Mouse (Mus musculus): ENCODE measurements around the gene E330034G19Rik. TPM values are rescaled to one million over a fixed set of nuclear protein-coding genes. Genes with fewer than 3 reads are reported as not detected.
"Not testable (repeated sequence)": the region's sequence is repeated elsewhere in the genome, so short reads cannot be mapped to it uniquely, and the experiment has no call there.

The E330034G19Rik gene
- polyA plus RNA-seq, 1 experiment from 2014 or later, result 0.12 TPM

DNA sequence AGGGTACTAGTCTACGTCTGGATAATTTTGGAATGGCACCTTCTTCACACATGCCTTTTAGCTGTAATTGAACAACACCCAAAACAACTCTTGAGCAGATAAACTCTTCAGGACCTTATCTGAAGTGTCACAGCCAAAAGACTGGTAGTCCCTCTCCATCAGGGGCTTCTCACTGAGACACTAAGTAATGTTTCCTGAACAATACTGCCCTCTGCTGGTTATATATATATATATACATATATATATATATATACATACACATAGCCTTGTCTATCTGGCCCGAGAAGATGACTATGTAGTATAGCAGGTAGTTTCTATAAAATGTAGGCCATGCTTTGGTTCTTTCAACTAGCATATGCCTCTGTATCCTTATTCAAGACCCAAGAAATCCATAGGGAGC lies 17.5 kb upstream of the E330034G19Rik start:
- 51% methylated on average over 2 of the region's 2 CpGs for WGBS
- no peak for ATAC-seq (ENCODE audit: low FRiP score)
- H3K9ac ChIP-seq, result no peak overlapping the region
- H3K4me1 ChIP-seq (replicated peaks), result no peaks in the 10 kb centered on the region
- no peaks in the 10 kb centered on the region for H3K27me3 ChIP-seq
- no peaks in the 10 kb centered on the region for H3K9me3 ChIP-seq
- no peak overlapping the region for H3K4me3 ChIP-seq
- no peaks in the 10 kb centered on the region for H3K36me3 ChIP-seq
- H3K27ac ChIP-seq, result no peak overlapping the region
- H3K4me2 ChIP-seq, result no peak overlapping the region

DNA sequence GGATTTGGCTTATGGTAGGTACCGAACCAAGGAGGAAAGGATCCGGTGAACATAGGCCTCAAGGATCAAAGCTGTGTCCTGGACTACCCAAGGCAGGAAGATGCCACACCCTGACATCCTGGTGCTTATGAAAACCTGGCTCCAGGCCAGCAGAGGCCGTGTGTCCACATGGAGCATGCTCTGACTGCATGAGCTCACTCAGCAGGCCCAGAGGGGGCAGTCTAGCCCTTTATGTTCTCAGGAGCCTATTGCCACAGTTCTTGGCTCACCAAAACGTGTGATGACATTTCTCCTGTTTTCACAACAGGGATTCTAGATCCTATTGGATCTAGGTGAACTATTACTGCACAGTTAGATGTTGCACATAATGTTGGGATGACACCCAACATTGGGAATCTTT lies 11.7 kb upstream of the E330034G19Rik start:
- H3K36me3 ChIP-seq, result no peaks in the 10 kb centered on the region
- no peak for ATAC-seq (ENCODE audit: low FRiP score)
- no peak overlapping the region for H3K27ac ChIP-seq
- H3K9me3 ChIP-seq, result no peaks in the 10 kb centered on the region
- WGBS, result 75% methylated on average over 4 of the region's 4 CpGs
- no peaks in the 10 kb centered on the region for H3K27me3 ChIP-seq
- no peak overlapping the region for H3K4me3 ChIP-seq
- no peak overlapping the region for H3K9ac ChIP-seq
- H3K4me1 ChIP-seq (replicated peaks), result no peaks in the 10 kb centered on the region
- H3K4me2 ChIP-seq, result no peak overlapping the region

DNA sequence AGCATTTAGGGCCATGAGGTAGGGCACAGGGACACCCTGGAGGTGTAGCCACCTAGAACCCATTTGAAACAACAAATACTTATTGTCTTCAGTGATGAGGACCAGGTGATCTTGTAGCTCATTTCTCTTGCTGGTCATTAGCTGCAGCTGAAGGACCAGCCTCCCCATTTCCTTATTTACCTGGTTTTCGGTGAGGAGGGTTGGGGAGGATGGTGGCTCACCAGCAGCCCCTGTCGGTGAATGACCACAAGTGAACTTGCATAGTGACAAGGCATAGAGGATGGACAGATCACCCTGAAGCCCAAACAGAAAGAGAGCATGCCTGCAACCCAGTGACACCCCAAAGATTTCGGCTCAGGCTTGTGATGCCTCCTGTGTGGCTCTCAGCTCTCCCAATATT lies 10.7 kb upstream of the E330034G19Rik start:
- no peaks in the 10 kb centered on the region for H3K36me3 ChIP-seq
- no peaks in the 10 kb centered on the region for H3K27me3 ChIP-seq
- no peaks in the 10 kb centered on the region for H3K9me3 ChIP-seq
- H3K4me2 ChIP-seq, result no peak overlapping the region
- H3K4me3 ChIP-seq, result no peak overlapping the region
- H3K9ac ChIP-seq, result no peak overlapping the region
- ATAC-seq (ENCODE audit: low FRiP score), result no peak
- WGBS, result 86% methylated on average over 3 of the region's 3 CpGs
- H3K4me1 ChIP-seq (replicated peaks), result no peaks in the 10 kb centered on the region
- no peak overlapping the region for H3K27ac ChIP-seq

DNA sequence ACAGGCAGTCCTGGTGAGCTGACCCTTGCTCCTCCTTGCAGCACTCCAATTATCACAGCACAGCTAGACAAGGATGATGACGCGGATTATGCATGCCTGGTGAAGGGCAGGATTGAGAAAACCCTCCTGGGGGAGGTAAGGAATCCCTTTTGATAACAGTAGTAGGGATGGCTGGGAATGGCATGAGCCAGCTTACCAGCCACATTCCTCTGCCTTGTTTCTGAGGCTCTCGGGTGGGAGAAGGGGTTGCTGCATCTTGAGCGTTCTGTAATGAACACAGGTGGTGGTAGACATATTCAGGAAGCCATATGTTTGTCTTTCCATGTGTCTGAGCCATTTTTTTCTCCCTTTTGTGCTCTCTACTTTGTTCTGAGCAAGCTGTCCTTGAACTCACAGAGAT lies 6.9 kb upstream of the E330034G19Rik start:
- 50% methylated on average over 4 of the region's 4 CpGs for WGBS
- H3K36me3 ChIP-seq, result no peaks in the 10 kb centered on the region
- no peak overlapping the region for H3K4me2 ChIP-seq
- no peaks in the 10 kb centered on the region for H3K4me1 ChIP-seq (replicated peaks)
- H3K4me3 ChIP-seq, result no peak overlapping the region
- no peak overlapping the region for H3K9ac ChIP-seq
- ATAC-seq (ENCODE audit: low FRiP score), result no peak
- no peaks in the 10 kb centered on the region for H3K9me3 ChIP-seq
- H3K27ac ChIP-seq, result no peak overlapping the region
- no peaks in the 10 kb centered on the region for H3K27me3 ChIP-seq

DNA sequence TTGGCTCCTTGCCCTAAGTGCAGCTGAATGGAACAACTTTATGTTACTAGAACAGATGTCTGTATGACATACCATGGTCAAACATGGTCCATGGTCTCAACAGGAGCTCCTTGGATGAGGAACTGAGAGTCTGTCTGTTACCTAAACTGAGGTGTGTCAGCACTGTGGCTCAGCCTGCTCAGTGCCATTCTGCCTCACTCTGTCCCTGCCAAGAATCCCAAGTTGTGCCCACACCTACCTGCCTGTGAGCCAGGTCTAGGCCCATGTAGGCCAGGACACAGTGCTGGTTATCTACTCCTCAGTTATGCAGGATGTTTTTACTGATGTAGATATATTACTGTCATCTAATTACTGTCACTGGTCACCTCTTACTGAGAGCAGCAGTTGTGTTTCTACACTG lies 2.3 kb upstream of the E330034G19Rik start:
- H3K9me3 ChIP-seq, result no peaks in the 10 kb centered on the region
- H3K36me3 ChIP-seq, result no peaks in the 10 kb centered on the region
- no peak for ATAC-seq (ENCODE audit: low FRiP score)
- no peak overlapping the region for H3K4me2 ChIP-seq
- no peaks in the 10 kb centered on the region for H3K4me1 ChIP-seq (replicated peaks)
- H3K27ac ChIP-seq, result no peak overlapping the region
- no peaks in the 10 kb centered on the region for H3K27me3 ChIP-seq
- H3K4me3 ChIP-seq, result no peak overlapping the region
- no peak overlapping the region for H3K9ac ChIP-seq

DNA sequence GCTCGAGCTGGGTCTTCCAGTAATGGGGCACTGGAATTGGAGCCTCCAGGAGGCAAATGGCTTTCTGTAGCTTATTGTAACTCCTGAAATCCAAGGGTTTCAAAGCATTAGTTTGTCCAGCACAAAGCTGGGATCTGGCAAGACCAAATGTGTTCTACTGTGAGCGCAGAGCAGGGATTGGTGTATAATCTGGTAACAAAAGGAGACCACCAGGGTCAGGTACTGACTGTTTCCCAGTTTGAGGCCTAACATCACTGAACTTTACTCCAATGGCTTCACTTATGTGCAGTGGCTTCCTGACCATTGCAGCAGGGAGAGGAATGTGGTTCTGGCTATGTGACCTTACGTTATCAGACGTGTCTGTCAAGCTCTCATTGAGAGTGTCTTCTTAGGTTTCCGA lies 617 bp downstream of the E330034G19Rik start:
- Histone ChIP-seq H3K36me3 (no peaks in the 10 kb centered on the region), H3K27me3 (no peaks in the 10 kb centered on the region), H3K4me1 (replicated peaks) (no peaks in the 10 kb centered on the region), H3K4me3 (no peak overlapping the region), H3K27ac (no peak overlapping the region), H3K9ac (no peak overlapping the region), H3K9me3 (no peaks in the 10 kb centered on the region), H3K4me2 (no peak overlapping the region)
- WGBS, result 91% methylated on average over 5 of the region's 5 CpGs
- no peak for ATAC-seq (ENCODE audit: low FRiP score)

DNA sequence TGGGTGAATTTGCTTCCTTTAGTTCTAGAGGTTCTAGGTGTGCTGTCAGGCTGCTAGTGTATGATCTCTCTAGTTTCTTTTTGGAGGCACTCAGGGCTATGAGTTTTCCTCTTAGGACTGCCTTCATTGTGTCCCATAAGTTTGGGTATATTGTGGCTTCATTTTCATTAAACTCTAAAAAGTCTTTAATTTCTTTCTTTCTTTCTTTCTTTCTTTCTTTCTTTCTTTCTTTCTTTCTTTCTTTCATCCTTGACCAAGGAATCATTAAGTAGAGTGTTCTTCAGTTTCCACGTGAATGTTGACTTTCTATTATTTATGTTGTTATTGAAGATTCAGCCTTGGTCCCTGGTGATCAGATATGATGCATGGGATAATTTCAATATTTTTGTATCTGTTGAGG lies 9.1 kb downstream of the E330034G19Rik start:
- H3K4me3 ChIP-seq; H3K27me3 ChIP-seq; H3K4me2 ChIP-seq; H3K9ac ChIP-seq; H3K9me3 ChIP-seq; H3K36me3 ChIP-seq; ATAC-seq (ENCODE audit: low FRiP score); H3K4me1 ChIP-seq (replicated peaks); H3K27ac ChIP-seq: not testable (repeated sequence)
- WGBS, result 92% methylated on average over 1 of the region's 1 CpGs

DNA sequence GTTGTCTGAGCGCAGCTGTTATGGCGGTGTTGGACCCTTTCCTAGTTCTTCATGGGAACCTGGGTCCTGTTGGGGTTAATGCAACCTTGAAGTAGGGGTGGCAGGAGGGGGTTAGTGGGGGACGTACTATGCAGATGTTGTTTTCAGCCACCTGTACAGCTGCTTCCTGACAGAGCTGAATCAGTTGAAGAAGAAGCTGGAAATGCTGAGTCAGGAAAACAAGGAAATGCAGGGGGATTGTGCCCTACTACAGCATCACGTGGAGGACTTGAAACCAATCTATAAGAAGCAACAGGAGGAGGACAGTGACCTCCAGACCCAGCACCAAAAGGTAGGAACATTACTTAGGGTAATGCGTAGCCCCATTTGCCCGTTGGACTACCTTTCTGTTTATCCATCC lies 13.7 kb downstream of the E330034G19Rik start:
- no peak overlapping the region for H3K4me2 ChIP-seq
- no peaks in the 10 kb centered on the region for H3K36me3 ChIP-seq
- H3K4me3 ChIP-seq, result no peak overlapping the region
- no peaks in the 10 kb centered on the region for H3K27me3 ChIP-seq
- no peak overlapping the region for H3K27ac ChIP-seq
- H3K9me3 ChIP-seq, result no peaks in the 10 kb centered on the region
- no peaks in the 10 kb centered on the region for H3K4me1 ChIP-seq (replicated peaks)
- no peak overlapping the region for H3K9ac ChIP-seq
- ATAC-seq (ENCODE audit: low FRiP score), result no peak
- 85% methylated on average over 6 of the region's 6 CpGs for WGBS

DNA sequence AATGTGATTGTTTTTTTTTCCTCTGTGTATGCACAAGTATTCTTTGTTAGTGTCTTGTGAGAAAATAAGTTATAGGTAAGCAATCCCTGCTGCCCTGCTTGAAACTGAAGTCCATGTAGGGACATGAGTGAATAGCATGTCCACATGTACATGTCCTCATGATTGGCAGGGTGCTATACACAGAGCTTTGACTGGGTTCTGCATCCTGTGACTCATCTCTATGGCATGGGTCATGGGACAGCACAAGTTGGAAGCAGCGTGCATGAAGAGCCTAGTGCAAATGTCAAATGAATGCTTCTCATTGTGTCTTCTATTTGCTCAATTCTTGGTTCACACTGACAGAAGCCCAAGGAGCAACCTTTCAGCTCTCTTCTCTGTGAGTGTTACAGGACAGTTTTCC lies 14.1 kb downstream of the E330034G19Rik start:
- ATAC-seq (ENCODE audit: low FRiP score), result no peak
- H3K4me2 ChIP-seq, result no peak overlapping the region
- H3K4me1 ChIP-seq (replicated peaks), result no peaks in the 10 kb centered on the region
- no peaks in the 10 kb centered on the region for H3K9me3 ChIP-seq
- H3K4me3 ChIP-seq, result no peak overlapping the region
- no peaks in the 10 kb centered on the region for H3K36me3 ChIP-seq
- H3K27ac ChIP-seq, result no peak overlapping the region
- no peaks in the 10 kb centered on the region for H3K27me3 ChIP-seq
- H3K9ac ChIP-seq, result no peak overlapping the region
- 81% methylated on average over 1 of the region's 1 CpGs for WGBS

DNA sequence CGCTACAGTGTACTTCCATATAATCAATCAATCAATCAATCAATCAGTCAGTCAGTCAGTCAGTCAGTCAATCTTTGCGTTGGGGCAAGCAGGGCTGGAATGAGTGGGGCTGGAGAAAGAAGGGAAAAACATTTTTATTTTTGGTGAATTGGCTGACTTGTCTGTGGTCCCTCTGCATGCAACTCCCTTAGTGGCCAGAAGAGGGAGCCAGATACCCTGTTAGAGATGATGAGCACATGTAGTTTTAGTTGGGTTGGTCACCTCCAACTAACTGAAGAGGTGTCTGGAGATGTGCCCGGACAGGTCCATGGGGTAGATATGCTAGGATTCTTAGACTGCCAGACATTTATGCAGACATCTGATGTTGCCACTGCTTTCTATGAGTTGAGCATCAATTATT lies 18.1 kb downstream of the E330034G19Rik start:
- H3K9ac ChIP-seq, result no peak overlapping the region
- H3K36me3 ChIP-seq, result no peaks in the 10 kb centered on the region
- 46% methylated on average over 3 of the region's 3 CpGs for WGBS
- H3K4me1 ChIP-seq (replicated peaks), result no peaks in the 10 kb centered on the region
- H3K4me2 ChIP-seq, result no peak overlapping the region
- H3K9me3 ChIP-seq, result no peaks in the 10 kb centered on the region
- no peak overlapping the region for H3K4me3 ChIP-seq
- H3K27ac ChIP-seq, result no peak overlapping the region
- ATAC-seq (ENCODE audit: low FRiP score), result no peak
- H3K27me3 ChIP-seq, result no peaks in the 10 kb centered on the region

DNA sequence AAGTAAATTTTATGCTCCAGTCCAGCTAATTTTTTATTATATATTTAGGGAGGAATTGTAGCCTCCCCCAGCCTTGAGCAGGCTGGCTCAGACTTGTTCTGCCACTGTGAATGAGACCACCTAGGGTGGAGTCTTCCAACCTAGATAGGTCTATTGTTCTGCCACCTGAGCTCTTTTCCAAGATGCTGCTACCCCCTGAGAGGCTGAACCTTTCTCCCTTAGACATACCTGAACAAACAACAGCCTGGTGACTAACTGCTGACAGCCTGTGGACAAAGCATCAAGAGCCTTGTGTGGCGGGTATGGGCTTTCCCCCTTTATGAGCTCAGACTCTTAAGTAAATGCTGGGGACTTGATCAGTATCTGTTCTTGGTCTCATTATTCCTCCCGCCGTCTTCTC lies 54.0 kb downstream of the E330034G19Rik start:
- not testable (repeated sequence) for ATAC-seq (ENCODE audit: low FRiP score); H3K9me3 ChIP-seq; H3K4me2 ChIP-seq; H3K36me3 ChIP-seq; H3K4me3 ChIP-seq; H3K9ac ChIP-seq; H3K27ac ChIP-seq; H3K4me1 ChIP-seq (replicated peaks); H3K27me3 ChIP-seq
- WGBS, result 84% methylated on average over 3 of the region's 3 CpGs

DNA sequence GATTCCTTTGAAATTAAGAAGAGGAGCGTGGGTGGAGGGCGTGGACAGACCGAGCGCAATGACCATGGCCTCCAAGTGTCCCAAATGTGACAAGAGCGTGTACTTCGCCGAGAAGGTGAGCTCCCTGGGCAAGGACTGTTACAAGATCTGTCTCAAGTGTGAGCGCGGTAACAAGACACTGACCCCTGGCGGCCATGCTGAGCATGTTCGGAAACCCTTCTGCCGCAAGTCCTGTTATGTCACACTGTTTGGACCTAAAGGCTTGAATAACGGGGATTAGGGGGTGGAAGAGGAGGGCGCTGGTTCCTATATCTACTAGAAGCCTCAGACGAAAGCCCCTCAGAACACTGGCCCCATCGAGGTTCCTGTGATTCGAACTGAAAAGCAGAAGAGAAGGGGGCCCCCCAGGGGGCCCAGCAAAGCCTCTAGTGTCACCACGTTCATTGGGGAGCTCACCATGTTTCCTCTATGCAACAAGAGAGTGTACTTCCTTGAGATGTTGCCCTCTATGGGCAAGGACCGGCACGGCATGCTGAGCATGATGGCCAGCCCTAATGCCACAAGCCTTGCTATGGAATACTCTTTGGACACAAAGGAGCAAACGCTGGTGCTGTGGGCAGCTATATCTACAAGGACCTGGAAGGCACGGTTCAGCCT lies 65.4 kb downstream of the E330034G19Rik start:
- H3K4me2 ChIP-seq, result no peak overlapping the region
- H3K27ac ChIP-seq, result no peak overlapping the region
- H3K36me3 ChIP-seq, result no peaks in the 10 kb centered on the region
- no peak overlapping the region for H3K9ac ChIP-seq
- WGBS, result 68% methylated on average over 22 of the region's 22 CpGs
- no peaks in the 10 kb centered on the region for H3K9me3 ChIP-seq
- no peaks in the 10 kb centered on the region for H3K27me3 ChIP-seq
- H3K4me1 ChIP-seq (replicated peaks), result no peaks in the 10 kb centered on the region
- ATAC-seq (ENCODE audit: low FRiP score), result no peak
- no peak overlapping the region for H3K4me3 ChIP-seq

All from hindbrain, embryonic 13.5 days (tissue).